Mouse (Mus musculus) cerebellum, adult 2 months (tissue): Measurements from ENCODE around the gene Zbed4.

ENCODE experiments used
- CTCF ChIP-seq: fragments of 200-500 bp; IDR thresholded peaks from 2 replicates; pipeline ENCODE4 v1.5.1; 2011; ENCODE audit warnings: low read depth, mild to moderate bottlenecking, control low read depth, low read length, moderate library complexity, borderline replicate concordance; ENCODE audit not compliant: insufficient read depth
- POLR2A ChIP-seq: fragments of 200-500 bp; IDR thresholded peaks from 2 replicates; pipeline ENCODE4 v1.6.1; 2011; ENCODE audit warnings: low read length, control low read depth, borderline replicate concordance; ENCODE audit not compliant: insufficient read depth

- TF ChIP-seq CTCF (no peak), POLR2A (no peak)
These were observed 69.9 kb downstream of the Zbed4 start for GRCm38 (mm10) chr15:88821403-88821802.
